Mouse (Mus musculus): ENCODE measurements around the gene Gna13.

Gene Gna13

GRCm38 (mm10) chr11:109421205-109421604 is 58.6 kb downstream of the Gna13 start:
- TF ChIP-seq GATA4 (IDR thresholded peaks at IDR 0.05; ENCODE audit: insufficient replicate concordance, low read length) = no peak

GRCm38 (mm10) chr11:109422263-109422662 is 59.6 kb downstream of the Gna13 start:
- no peak for TF ChIP-seq GATA4 (IDR thresholded peaks at IDR 0.05; ENCODE audit: insufficient replicate concordance, low read length)

- no peak for TF ChIP-seq GATA4 (IDR thresholded peaks at IDR 0.05; ENCODE audit: insufficient replicate concordance, low read length)
These were observed 60.7 kb downstream of the Gna13 start for GRCm38 (mm10) chr11:109423294-109423693.

GRCm38 (mm10) chr11:109425392-109426271 is 63.0 kb downstream of the Gna13 start, which contains the start of gene Amz2:
Amz2 (plus strand) TSS chr11:109425946.
- TF ChIP-seq GATA4 (IDR thresholded peaks at IDR 0.05; ENCODE audit: insufficient replicate concordance, low read length) = peak; percentile 58; the same call in 1 of the 2 replicates

GRCm38 (mm10) chr11:109426272-109426586 is 63.6 kb downstream of the Gna13 start:
- TF ChIP-seq GATA4 (IDR thresholded peaks at IDR 0.05; ENCODE audit: insufficient replicate concordance, low read length) = no peak

GRCm38 (mm10) chr11:109427353-109427752 is 64.7 kb downstream of the Gna13 start:
- TF ChIP-seq GATA4 (IDR thresholded peaks at IDR 0.05; ENCODE audit: insufficient replicate concordance, low read length) = no peak

- TF ChIP-seq GATA4 (IDR thresholded peaks at IDR 0.05; ENCODE audit: insufficient replicate concordance, low read length) = no peak
These were observed 71.7 kb downstream of the Gna13 start for GRCm38 (mm10) chr11:109434233-109434798.

GRCm38 (mm10) chr11:109436889-109437288 is 74.3 kb downstream of the Gna13 start:
- TF ChIP-seq GATA4 (IDR thresholded peaks at IDR 0.05; ENCODE audit: insufficient replicate concordance, low read length) = no peak

GRCm38 (mm10) chr11:109439209-109439608 is 76.6 kb downstream of the Gna13 start:
- TF ChIP-seq GATA4 (IDR thresholded peaks at IDR 0.05; ENCODE audit: insufficient replicate concordance, low read length) = no peak

GRCm38 (mm10) chr11:109439829-109440340 is 77.3 kb downstream of the Gna13 start:
- peak; percentile 43; the same call in 1 of the 2 replicates for TF ChIP-seq GATA4 (IDR thresholded peaks at IDR 0.05; ENCODE audit: insufficient replicate concordance, low read length)

GRCm38 (mm10) chr11:109440641-109441040 is 78.0 kb downstream of the Gna13 start:
- no peak for TF ChIP-seq GATA4 (IDR thresholded peaks at IDR 0.05; ENCODE audit: insufficient replicate concordance, low read length)

- no peak for TF ChIP-seq GATA4 (IDR thresholded peaks at IDR 0.05; ENCODE audit: insufficient replicate concordance, low read length)
These were observed 78.5 kb downstream of the Gna13 start for GRCm38 (mm10) chr11:109441119-109441518.

- no peak for TF ChIP-seq GATA4 (IDR thresholded peaks at IDR 0.05; ENCODE audit: insufficient replicate concordance, low read length)
These were observed 79.6 kb downstream of the Gna13 start for GRCm38 (mm10) chr11:109442166-109442730.

- TF ChIP-seq GATA4 (IDR thresholded peaks at IDR 0.05; ENCODE audit: insufficient replicate concordance, low read length) = no peak
These were observed 81.0 kb downstream of the Gna13 start for GRCm38 (mm10) chr11:109443468-109444263.

GRCm38 (mm10) chr11:109444600-109444999 is 82.0 kb downstream of the Gna13 start:
- TF ChIP-seq GATA4 (IDR thresholded peaks at IDR 0.05; ENCODE audit: insufficient replicate concordance, low read length) = no peak

Data from liver, adult (tissue).